Mouse (Mus musculus) stomach, postnatal 0 days (tissue): ENCODE data around the gene Tmco1. TPM values are rescaled to one million over a fixed set of nuclear protein-coding genes. Genes with fewer than 3 reads are reported as not detected.

Source experiments
- ATAC-seq: fragments of 200-750 bp; cut with Nextera tagmentation; 2 replicates; pipeline ENCODE4 v1.8.0; 2017; ENCODE audit not compliant: low FRiP score, low TSS enrichment
- DNase-seq: peaks from one replicate; pipeline ENCODE4 v3.0.0-alpha.2; 2016; ENCODE audit warnings: low spot score
- H3K27ac ChIP-seq: fragments of 300-500 bp; sonication (generic); replicated peaks from 2 replicates; pipeline ENCODE4 v1.5.1; 2014; ENCODE audit warnings: mild to moderate bottlenecking, control low read depth
- H3K27me3 ChIP-seq: fragments of 300-500 bp; sonication (generic); 2 replicates; pipeline ENCODE4 v1.6.1; 2014; ENCODE audit warnings: low read length; ENCODE audit not compliant: control insufficient read depth, insufficient read depth
- H3K36me3 ChIP-seq: fragments of 300-500 bp; sonication (generic); 2 replicates; pipeline ENCODE4 v1.6.1; 2014; ENCODE audit warnings: low read length, mixed read lengths; ENCODE audit not compliant: control insufficient read depth, insufficient read depth
- H3K4me1 ChIP-seq: fragments of 300-500 bp; sonication (generic); replicated peaks from 2 replicates; pipeline ENCODE4 v1.6.1; 2014; ENCODE audit warnings: antibody characterized with exemption; ENCODE audit not compliant: control insufficient read depth, insufficient read depth
- H3K4me2 ChIP-seq: fragments of 300-500 bp; sonication (generic); replicated peaks from 2 replicates; pipeline ENCODE4 v1.6.1; 2014; ENCODE audit warnings: low read depth, mild to moderate bottlenecking, control low read depth, moderate library complexity
- H3K4me3 ChIP-seq: fragments of 300-500 bp; sonication (generic); 2 replicates; pipeline ENCODE4 v1.5.1; 2014; ENCODE audit warnings: low read depth, low read length, control low read depth
- H3K9ac ChIP-seq: fragments of 300-500 bp; sonication (generic); 2 replicates; pipeline ENCODE4 v1.6.1; 2014; ENCODE audit warnings: mild to moderate bottlenecking, low read length, control low read depth, mixed read lengths
- H3K9me3 ChIP-seq: fragments of 300-500 bp; sonication (generic); 2 replicates; pipeline ENCODE4 v1.6.1; 2016; ENCODE audit warnings: low read length; ENCODE audit not compliant: control insufficient read depth
- CTCF ChIP-seq: IDR thresholded peaks from 2 replicates; pipeline ENCODE4 v1.5.1; 2016; ENCODE audit warnings: antibody characterized with exemption, low read depth, mild to moderate bottlenecking, moderate library complexity
- EP300 ChIP-seq: optimal IDR thresholded peaks from 2 replicates; pipeline ENCODE3; 2016; ENCODE audit warnings: antibody characterized with exemption
- WGBS: fragments of 180-500 bp; shearing (Covaris S2); extraction: QIAGEN DNeasy Blood & Tissue Kit; methylation state at CpG from one replicate; pipeline ENCODE4 v1.1.7; 2014; 5-methylcytosine and 5-hydroxymethylcytosine counted together
- polyA plus RNA-seq: library from polyadenylated mRNA; unstranded; fragments of >200 nt; fragmentation: Nextera tagmentation; extraction: Ambion mirVana; gene quantifications from 2 replicates; pipeline ENCODE4 v1.2.1, GENCODE M21; 2015

The Tmco1 gene
- polyA plus RNA-seq, result 77.2 and 81.8 TPM in 2 replicates

GRCm38 (mm10) chr1:167308261-167309054, at the start of gene Tmco1:
TSS of gene Tmco1 (plus strand) at chr1:167308378.
- no peaks in the 10 kb centered on the region for H3K27me3 ChIP-seq
- ATAC-seq, result peak; percentile 99
- peak within 1 kb of the TSS; percentile 91 for H3K4me2 ChIP-seq
- H3K36me3 ChIP-seq, result no peaks in the 10 kb centered on the region
- no peaks in the 10 kb centered on the region for H3K9me3 ChIP-seq
- peak within 1 kb of the TSS; percentile 69 for H3K4me3 ChIP-seq
- peak within 1 kb of the TSS; percentile 90 for H3K9ac ChIP-seq
- DNase-seq, result peak; percentile 98
- H3K27ac ChIP-seq, result peak within 1 kb of the TSS; percentile 95
- no peaks in the 10 kb centered on the region for H3K4me1 ChIP-seq
- WGBS, result under 1% methylated on average over 82 of the region's 82 CpGs
- TF ChIP-seq CTCF (peak; percentile 41; the same call in 1 of the 2 replicates), EP300 (peak; percentile 99)

- no peak overlapping the region for H3K4me3 ChIP-seq
- TF ChIP-seq CTCF (peak; percentile 35; the same call in 1 of the 2 replicates), EP300 (no peak)
- 27% methylated on average over 10 of the region's 10 CpGs for WGBS
- no peaks in the 10 kb centered on the region for H3K36me3 ChIP-seq
- DNase-seq, result no peak
- H3K27ac ChIP-seq, result peak overlapping the region; percentile 18; the same call in 1 of the 2 replicates
- no peaks in the 10 kb centered on the region; the same call in 1 of the 2 replicates for H3K4me1 ChIP-seq
- H3K9ac ChIP-seq, result 0 out of 2 replicates have a peak overlapping the region, but pooled peaks have one; percentile 4
- H3K27me3 ChIP-seq, result no peaks in the 10 kb centered on the region
- 0 out of 2 replicates have a peak overlapping the region, but pooled peaks have one; percentile 29 for H3K4me2 ChIP-seq
- ATAC-seq, result no peak
- H3K9me3 ChIP-seq, result no peaks in the 10 kb centered on the region
Observed at GRCm38 (mm10) chr1:167259702-167260101, 48.5 kb upstream of the Tmco1 start.

DNA sequence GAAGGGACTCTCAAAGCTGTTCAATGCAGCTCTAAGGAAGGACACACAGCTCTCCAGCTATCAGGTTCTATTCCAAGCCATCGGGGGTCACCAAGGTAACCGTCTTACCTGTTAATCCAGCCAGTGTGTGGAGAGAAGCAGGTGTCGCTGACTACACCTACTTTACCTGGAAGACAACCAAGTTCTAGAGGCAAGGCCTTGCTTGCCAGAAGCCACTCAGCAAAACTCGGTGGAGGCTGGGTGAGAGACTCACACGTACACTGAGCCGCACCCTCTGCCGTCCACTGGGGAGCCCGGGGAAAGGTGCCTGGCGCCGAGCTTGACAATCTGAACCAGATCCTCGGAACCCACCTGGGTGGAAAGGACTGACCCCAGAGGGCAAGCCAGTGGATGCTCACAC, 46.4 kb upstream of the Tmco1 start:
- Histone ChIP-seq H3K9me3 (no peaks in the 10 kb centered on the region), H3K9ac (no peak overlapping the region), H3K4me1 (no peaks in the 10 kb centered on the region; the same call in 1 of the 2 replicates), H3K27ac (peak overlapping the region; percentile 73; the same call in 1 of the 2 replicates), H3K4me2 (no peak overlapping the region), H3K36me3 (no peaks in the 10 kb centered on the region; the same call in 1 of the 2 replicates), H3K4me3 (no peak overlapping the region), H3K27me3 (no peaks in the 10 kb centered on the region)
- TF ChIP-seq CTCF (no peak), EP300 (no peak)
- ATAC-seq (peak; percentile 82), DNase-seq (peak; percentile 75)
- 53% methylated on average over 11 of the region's 11 CpGs for WGBS

- Histone ChIP-seq H3K4me3 (no peak overlapping the region), H3K9me3 (no peaks in the 10 kb centered on the region), H3K36me3 (no peaks in the 10 kb centered on the region; the same call in 1 of the 2 replicates), H3K4me1 (no peaks in the 10 kb centered on the region), H3K27me3 (no peaks in the 10 kb centered on the region), H3K4me2 (no peak overlapping the region; the same call in 1 of the 2 replicates), H3K9ac (no peak overlapping the region), H3K27ac (peak overlapping the region; percentile 69; the same call in 1 of the 2 replicates)
- WGBS, result 43% methylated on average over 10 of the region's 10 CpGs
- peak; percentile 67 for DNase-seq
- ATAC-seq, result no peak
- no peak for TF ChIP-seq EP300
- no peak for TF ChIP-seq CTCF
Observed at GRCm38 (mm10) chr1:167262489-167263041, 45.6 kb upstream of the Tmco1 start.

DNA sequence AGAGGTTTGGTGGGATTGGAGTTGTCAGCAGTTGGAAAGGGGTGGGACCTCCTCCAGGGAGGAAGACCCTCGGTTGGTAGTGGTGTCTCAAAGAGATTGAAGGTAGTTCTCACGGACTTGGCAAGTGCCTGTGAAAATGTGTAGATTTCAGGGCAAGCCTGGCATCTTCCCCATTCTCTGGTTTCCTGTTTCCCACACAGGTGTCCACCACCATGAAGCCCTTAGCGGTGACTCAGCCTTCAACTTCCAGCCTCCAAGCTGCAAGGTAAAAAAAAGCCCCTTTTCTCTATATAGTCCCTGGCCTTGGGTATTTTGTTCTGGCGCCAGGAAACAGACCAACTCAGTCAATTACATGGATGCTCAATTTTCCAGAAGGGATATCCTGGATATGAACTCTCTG, 42.8 kb upstream of the Tmco1 start:
- no peak overlapping the region for H3K4me2 ChIP-seq
- WGBS, result 77% methylated on average over 4 of the region's 4 CpGs
- no peak overlapping the region for H3K9ac ChIP-seq
- DNase-seq, result no peak
- no peak for ATAC-seq
- H3K9me3 ChIP-seq, result no peaks in the 10 kb centered on the region
- H3K36me3 ChIP-seq, result no peaks in the 10 kb centered on the region; the same call in 1 of the 2 replicates
- no peak overlapping the region for H3K4me3 ChIP-seq
- no peak for TF ChIP-seq EP300
- no peak for TF ChIP-seq CTCF
- H3K27ac ChIP-seq, result no peak overlapping the region
- no peaks in the 10 kb centered on the region for H3K27me3 ChIP-seq
- H3K4me1 ChIP-seq, result peaks cover 9% of the 10 kb centered on the region
